Mouse (Mus musculus) kidney, adult 10 weeks (tissue): ENCODE measurements around the gene S100pbp. TPM values are rescaled to one million over a fixed set of nuclear protein-coding genes. Genes with fewer than 3 reads are reported as not detected.

Source experiments
- polyA plus RNA-seq: library from polyadenylated mRNA; stranded (reverse); fragments of 350-450 nt; fragmentation: Illumina TruSeq; extraction: RNeasy Lipid Tissue Mini Kit (QIAGEN cat#74804); gene quantifications from one replicate; pipeline ENCODE4 v1.2.3, GENCODE M21; 2014; ENCODE audit warnings: low read depth, low replicate concordance

S100pbp gene
- 42.2 TPM for polyA plus RNA-seq

GRCm38 (mm10) chr4:129189542-129190519 is at the start of gene S100pbp, which contains the start of gene Yars:
S100pbp (minus strand) TSS chr4:129189727.
Yars (plus strand) TSS chr4:129189760.

GRCm38 (mm10) chr4:129136579-129137391 is 52.7 kb downstream of the S100pbp start, which contains the start of gene Fndc5:
Fndc5 (plus strand) TSS chr4:129136999.

GRCm38 (mm10) chr4:129121569-129122086 is 67.9 kb downstream of the S100pbp start, which contains the start of gene Hpca:
Hpca (minus strand) TSS chr4:129122036.

GRCm38 (mm10) chr4:129105356-129105755 is 84.2 kb downstream of the S100pbp start, which contains the start of gene Tmem54:
Tmem54 (plus strand) TSS chr4:129105548.

Other genes with a start within 250 kb of the S100pbp start
- 0.85 TPM for gene Azin2, start 227.3 kb downstream of the S100pbp start, polyA plus RNA-seq
- 48.5 TPM for gene Ak2, start 197.8 kb downstream of the S100pbp start, polyA plus RNA-seq
- gene Rnf19b, start 131.5 kb downstream of the S100pbp start, polyA plus RNA-seq: 6.5 TPM
- not detected for gene Tmem54, start 84.2 kb downstream of the S100pbp start, polyA plus RNA-seq
- gene Hpca, start 67.7 kb downstream of the S100pbp start, polyA plus RNA-seq: not detected
- 0.57 TPM for gene Fndc5, start 52.7 kb downstream of the S100pbp start, polyA plus RNA-seq
- 4.7 TPM for gene Yars, start within 50 bp of the S100pbp start, polyA plus RNA-seq
- 3.2 TPM for gene C77080, start 71.7 kb upstream of the S100pbp start, polyA plus RNA-seq
- 0.28 TPM for gene Sync, start 97.9 kb upstream of the S100pbp start, polyA plus RNA-seq
- 185 TPM for gene Rbbp4, start 145.6 kb upstream of the S100pbp start, polyA plus RNA-seq
- gene Zbtb8os, start 146.0 kb upstream of the S100pbp start, polyA plus RNA-seq: 152 TPM
- 1.8 TPM for gene Zbtb8a, start 188.4 kb upstream of the S100pbp start, polyA plus RNA-seq